Mouse (Mus musculus) kidney, adult 18-20 months (tissue): ENCODE results near the gene Inpp1.

ENCODE experiments used
- DNase-seq: peaks from one replicate; pipeline ENCODE4 v3.0.0; 2021

The Inpp1 gene

DNA sequence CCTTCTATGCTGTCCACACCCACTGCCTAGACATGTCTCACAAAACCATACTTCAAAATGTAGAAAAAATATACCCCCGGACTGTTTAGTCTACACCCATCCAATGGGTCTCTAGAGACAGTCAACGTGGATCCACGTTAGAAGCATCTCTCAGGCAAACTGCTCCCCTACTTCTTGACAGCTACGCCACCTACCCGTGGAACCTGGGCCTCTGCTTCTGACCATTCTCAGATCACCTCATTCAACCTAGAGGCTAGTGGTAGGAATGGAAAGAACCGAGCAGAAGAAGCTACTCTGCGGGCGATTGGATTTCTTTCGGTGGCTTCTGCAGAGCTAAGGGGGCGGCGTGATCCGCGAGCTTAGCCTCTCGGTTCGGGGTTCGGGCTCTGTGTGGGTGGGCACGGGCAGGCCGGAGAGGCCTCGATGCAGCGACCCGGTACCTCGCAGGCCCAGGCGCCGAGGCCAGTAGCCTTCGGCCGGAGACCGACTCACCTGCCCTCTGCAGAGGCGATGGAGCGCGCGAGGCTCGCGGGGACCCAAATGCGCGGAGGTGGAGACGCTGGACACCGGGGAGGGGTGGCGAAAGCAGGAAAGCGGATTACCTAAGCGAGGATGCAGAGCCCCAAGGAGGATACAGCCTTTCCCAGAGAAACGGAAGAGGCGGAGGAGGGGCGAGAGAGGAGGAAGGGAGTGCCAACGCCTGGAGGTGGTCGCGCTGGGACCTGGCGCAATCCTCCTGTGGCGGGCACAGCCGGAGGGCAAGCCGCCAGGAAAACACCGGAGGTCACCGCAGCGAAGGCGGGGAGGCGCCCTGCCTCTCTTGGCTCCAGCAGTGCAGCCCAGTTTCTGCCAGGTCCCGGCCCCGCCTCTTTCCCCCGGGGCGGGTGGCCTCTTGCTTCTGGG, at the start of gene Inpp1:
TSS of gene Inpp1 (minus strand) at position 779 of the 903 bp plus-strand sequence.
- peak; percentile 89 for DNase-seq

DNA sequence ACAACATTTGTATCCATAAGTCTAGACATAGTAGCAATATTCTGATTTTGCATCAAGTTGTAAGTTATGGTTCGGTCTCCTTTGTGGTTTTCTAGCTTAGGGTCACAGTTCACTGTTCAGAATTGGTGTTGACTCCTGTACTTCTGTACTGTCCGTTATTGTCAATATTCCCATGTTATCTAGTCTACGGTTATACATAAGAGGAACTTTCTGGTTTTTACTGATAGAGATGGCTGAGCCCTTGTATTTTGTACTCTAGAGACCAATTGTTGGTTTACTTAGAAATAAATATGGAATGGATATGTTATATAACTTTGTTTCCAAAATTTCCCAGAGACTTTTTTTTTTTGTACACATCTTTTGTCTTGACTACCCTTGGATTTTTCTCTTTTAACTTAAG, 48.5 kb upstream of the Inpp1 start:
- no peak for DNase-seq

DNA sequence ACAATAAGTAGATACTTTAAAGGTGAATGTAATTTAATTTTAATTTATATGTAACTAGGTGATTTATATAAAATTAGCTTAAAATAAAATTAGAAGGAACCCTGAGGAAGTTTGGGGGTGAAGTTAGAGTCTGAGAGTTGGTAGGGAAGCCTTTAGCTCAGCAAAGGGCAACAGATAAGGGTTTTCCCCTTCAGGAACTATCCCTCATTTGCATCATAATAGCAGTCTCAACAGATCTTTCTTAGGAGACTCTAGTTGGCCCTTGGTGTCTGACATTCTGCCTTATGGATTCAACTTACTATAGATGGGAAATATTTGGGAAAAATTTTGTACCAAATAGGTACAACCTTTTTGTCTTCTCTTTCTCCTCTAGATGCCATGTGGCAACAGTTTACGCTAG, 46.7 kb upstream of the Inpp1 start:
- no peak for DNase-seq

- DNase-seq, result no peak
These were observed 38.6 kb upstream of the Inpp1 start for GRCm38 (mm10) chr1:52855904-52856601.

- peak; percentile 2 for DNase-seq
These were observed 36.5 kb upstream of the Inpp1 start for GRCm38 (mm10) chr1:52854029-52854428.

DNA sequence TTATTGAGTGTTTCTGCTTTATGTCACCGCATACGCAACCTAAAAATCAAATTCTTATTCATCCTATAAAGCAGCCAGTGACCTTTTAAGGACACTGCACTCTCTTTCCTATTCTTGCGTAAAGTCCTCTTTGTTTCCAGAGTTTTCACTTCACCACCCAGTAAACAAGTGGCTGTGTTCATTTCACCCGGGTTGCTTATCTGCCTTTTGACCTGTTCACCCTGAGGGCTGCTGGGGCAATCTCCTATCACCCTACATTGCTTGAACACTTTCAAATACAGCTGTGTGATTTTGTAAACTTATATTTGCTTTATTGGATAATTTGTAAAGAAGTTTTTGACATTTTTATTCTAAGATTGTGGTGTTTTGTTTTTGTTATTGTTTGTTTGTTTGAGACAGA, 31.9 kb upstream of the Inpp1 start:
- DNase-seq, result no peak

DNA sequence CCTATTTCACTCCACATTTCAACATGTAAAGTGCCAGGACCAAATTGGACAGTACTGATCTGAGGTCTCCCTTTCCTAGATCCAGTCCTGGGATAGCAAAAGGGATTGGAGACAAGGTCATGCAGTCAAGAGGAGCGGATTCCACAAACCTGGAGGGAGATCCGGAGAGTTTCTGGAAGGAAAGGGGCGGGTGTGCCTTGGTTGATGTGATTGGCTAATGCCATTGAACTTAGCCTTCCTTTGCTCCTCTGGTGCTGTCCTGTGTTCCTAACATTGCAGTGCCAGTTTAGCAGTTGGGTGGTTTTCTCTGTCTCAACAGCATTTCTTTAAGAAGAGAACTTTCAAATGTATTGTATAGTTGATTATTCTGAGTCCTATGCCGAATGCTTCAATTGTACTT, 29.1 kb upstream of the Inpp1 start:
- peak; percentile 4 for DNase-seq

- peak; percentile 99 for DNase-seq
These were observed 27.5 kb upstream of the Inpp1 start, which contains the start of gene Hibch for GRCm38 (mm10) chr1:52844782-52845665. Gene Hibch (plus strand): TSS chr1:52844929.

- DNase-seq, result no peak
These were observed 26.9 kb upstream of the Inpp1 start for GRCm38 (mm10) chr1:52844354-52844753.

DNA sequence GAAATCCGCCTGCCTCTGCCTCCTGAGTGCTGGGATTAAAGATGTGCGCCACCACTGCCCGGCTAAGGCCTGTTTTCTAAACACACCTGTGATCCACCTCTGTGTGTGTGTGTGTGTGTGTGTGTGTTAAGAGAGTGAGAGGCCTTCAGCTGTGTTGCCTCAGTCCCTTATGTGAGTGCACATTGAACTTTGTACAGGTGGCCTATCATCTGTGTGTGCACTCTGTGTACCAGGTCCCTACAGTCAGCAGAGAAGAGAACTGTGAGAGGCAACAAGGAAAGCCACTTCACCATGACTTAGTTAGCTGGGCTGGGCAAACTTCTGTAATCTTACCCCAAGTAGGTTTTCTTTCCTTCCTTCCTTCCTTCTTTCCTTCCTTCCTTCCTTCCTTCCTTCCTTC, 21.6 kb upstream of the Inpp1 start:
- no peak for DNase-seq

DNA sequence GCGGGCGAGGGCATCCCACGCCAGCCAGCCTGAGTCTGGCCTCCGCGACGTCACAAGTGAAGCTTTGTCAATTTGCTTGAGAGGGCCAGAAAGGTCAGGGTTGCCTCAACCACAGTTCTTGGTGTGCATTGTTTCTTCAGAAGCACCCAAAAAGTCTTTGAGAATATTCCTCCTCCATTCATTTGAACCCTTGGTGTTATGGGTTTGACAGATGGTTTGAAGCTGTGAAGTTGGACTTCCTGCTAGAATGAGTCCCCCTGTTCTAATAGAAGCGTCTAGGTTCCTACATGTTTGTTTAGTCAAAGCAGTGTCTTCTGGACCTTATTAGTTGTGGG, 292 bp upstream of the Inpp1 start:
- no peak for DNase-seq

- peak; percentile 15 for DNase-seq
These were observed 1.1 kb downstream of the Inpp1 start for GRCm38 (mm10) chr1:52816232-52816891.

DNA sequence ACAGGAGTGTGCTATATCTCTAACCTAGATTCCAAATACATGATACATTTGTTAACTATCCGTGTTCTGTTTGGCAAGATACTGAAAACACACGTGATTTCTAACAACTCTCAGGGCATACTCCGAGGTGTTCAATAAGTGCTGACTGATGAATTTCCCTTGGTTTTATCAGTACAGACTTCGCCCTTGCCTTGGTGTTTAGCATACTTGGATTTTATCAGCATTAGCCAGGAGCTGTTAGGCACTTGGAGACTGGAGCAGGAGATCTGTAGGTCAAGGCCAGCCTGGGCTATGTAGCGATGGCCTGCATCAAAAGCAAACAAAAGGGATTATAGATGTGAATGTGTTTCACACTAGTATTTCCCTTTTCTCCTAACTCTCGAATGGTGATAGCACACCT, 9.0 kb downstream of the Inpp1 start:
- no peak for DNase-seq

- DNase-seq, result no peak
These were observed 12.4 kb downstream of the Inpp1 start for GRCm38 (mm10) chr1:52805041-52805440.

GRCm38 (mm10) chr1:52802406-52802975, 15.0 kb downstream of the Inpp1 start:
- DNase-seq, result no peak

DNA sequence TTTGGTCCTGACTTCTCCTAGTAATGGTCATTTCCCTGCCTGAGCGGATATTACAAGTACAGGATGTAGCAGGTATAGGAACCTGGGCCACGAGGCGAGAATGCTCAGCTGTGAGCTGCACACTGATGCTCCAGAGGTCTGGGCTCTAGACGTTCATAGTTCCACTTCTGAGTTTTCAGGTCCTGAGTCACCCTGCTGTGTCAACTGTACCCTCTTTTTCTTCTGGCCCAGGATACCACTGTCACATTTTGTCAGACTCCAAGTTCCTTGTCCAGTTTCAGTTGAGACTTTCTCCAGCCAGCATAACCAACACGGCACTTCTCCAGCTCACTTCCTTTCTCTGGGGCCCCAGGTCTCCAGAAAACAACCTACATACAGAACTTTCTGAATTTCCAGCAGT, 15.8 kb downstream of the Inpp1 start:
- no peak for DNase-seq

DNA sequence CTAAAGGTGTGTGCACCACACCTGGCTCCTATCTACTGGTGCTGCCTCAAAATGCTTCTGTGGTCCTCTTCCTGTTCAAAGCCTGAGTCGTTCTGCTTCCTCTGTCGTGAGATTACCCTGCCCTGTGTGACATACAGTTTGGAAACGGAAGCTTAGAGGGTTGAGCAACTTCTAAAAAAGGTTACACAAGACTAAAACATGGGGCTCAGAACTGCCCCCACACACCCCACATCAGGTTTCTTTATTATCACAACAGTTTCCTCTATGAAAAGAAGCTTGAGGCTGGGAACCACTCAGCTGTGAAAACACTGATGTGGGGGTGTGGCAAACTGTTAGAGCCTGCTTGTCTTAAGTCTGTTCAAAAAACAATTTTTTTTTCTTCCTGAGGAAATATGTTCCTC, 17.1 kb downstream of the Inpp1 start:
- no peak for DNase-seq

DNA sequence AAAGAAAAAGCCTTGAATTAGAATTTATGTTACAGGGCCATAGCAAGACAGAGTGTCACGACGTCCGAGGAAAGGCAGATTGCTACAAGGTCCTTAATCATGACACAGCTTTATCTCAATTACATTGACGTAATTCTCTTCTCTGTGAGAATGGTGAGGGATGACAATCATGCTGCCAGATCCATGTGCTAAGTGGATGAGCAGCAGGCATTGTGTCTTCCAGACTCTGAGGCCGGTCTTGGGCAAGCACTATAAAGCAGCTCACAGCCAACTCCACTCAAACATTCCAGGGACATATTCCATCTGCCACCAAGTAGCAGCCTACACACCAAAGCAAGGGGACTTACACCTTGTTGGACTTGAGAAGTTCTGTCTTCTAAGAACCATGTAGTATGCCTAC, 17.7 kb downstream of the Inpp1 start:
- DNase-seq, result no peak

DNA sequence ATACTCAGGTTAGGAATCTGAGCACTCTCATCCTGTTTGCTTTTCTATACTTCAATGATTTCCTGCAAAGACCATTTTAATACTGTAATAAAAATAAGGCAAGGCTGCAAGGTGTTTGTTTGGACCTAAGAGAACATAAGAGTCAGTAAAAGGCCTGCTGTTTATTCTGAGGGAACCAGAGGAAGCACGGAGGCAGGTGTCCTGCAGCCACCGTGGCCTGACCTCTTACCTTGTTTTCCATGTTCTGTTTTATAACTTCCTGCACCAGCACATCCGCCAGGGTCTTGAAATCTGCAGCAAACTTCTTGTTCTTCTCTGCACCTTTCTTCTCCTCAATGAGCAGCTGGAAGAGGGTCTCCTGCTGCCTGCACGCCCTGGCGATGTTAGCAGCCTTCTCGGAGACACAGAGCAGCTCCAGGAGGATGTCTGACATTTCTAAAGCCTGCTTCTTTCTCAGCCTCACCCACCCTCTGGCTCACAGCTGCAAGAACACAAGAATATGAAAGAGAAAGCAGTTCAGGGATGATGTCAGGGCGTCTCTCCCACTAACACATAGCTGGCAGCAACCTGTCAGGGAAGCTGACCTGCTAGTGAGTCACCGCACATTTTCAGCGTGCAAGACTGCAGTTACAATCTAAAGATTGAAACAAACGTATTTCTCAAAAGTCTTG, 18.3 kb downstream of the Inpp1 start:
- DNase-seq, result no peak

DNA sequence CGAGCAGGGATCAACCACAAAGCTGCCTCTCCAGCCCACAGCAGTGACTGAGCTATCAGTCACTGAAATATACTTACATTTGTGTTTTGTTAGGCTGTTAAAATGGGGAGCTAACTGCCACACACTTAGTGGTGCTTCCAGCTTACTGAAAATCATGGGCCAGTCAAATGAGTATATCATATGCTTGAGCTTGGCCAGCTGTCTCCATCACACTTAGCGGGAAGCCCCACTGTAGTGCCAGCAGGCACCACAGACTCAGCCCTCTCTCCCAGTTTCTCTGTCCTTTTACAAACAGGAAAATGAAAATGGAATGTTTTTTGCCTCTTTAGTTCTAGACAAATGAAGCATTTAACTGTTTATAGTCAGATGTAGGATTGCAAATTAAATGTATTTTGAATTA, 21.6 kb downstream of the Inpp1 start:
- no peak for DNase-seq

DNA sequence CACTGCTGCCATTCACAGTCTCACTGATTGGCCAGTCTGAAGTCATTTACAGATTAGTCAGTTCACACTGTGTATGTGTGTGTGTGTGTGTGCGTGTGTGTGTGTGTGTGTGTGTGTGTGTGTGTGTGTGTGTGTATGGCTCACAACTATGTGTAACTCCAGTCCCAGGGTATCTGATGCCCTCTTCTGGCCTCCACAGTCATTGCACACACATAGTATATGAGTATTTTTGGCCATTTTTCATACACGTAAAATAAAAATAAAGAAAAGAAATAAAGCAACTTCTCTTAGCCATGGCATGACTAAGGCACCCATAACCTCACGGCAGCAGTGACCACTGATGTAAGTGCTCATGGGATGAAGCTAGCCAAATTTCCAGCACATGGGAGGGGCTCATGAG, 23.8 kb downstream of the Inpp1 start:
- no peak for DNase-seq

GRCm38 (mm10) chr1:52792701-52793100, 24.8 kb downstream of the Inpp1 start:
- DNase-seq, result no peak
